Mouse (Mus musculus) embryonic fibroblast, embryonic 13.5 days (primary cell): ENCODE measurements at regions not wholly inside any gene's neighbourhood (a gene's known extent, or its start where the extent isn't known, plus 50 kb on each side); places are given as distances from the start of the nearest gene placed in this dataset.

Experiments
- CTCF ChIP-seq: IDR thresholded peaks from 2 replicates; pipeline ENCODE4 v1.5.1; 2011; ENCODE audit warnings: mild to moderate bottlenecking, control low read depth, low read length, moderate library complexity, borderline replicate concordance; ENCODE audit not compliant: insufficient read depth
- POLR2A ChIP-seq: IDR thresholded peaks from 2 replicates; pipeline ENCODE4 v1.6.1; 2011; ENCODE audit warnings: low read depth, mild to moderate bottlenecking, control low read depth, low read length, moderate library complexity

- TF ChIP-seq POLR2A = no peak
- TF ChIP-seq CTCF = no peak
These were observed 153.5 kb downstream of the Ddx11 start for GRCm38 (mm10) chr17:66276778-66277177.
